Mouse (Mus musculus) T-cell, adult 2 months (primary cell): ENCODE measurements around the gene Scamp1.
"Not testable (repeated sequence)": the region's sequence is repeated elsewhere in the genome, so short reads cannot be mapped to it uniquely, and the experiment has no call there.

Experiments used
- DNase-seq: peaks from one replicate; pipeline ENCODE4 v3.0.0; 2022; ENCODE audit warnings: low spot score

The Scamp1 gene

DNA sequence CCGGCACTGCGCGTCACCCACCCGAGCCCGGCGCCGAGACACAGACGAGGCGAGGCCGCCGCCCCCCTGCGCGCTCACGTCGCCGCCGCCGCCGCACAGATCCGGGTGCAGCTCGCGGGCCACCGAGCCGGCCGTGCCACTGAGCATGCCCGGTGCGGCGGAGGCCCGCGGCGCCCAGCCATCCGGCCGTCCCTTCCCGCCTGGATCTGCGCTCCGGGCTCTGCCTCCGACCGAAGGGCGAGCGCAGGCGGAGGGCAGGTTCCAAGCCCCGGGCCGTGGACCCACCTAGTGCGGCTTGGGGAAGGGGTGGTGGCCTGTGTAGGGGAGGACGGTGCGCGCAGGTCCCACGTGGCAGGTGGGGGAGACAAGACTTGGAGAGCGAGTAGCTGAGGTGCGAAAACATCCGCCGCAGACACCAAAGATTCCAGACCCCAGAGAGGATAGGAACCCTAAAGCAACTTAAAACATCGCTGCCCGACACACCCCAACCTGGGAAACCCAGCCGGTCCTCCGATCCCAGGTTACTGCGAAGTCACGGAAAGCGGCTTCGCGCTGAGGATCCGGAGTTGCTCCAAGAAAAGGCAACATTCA, at the start of gene Scamp1:
TSS of gene Scamp1 (minus strand) at position 577 of the 591 bp plus-strand sequence.
- peak; percentile 71 for DNase-seq

DNA sequence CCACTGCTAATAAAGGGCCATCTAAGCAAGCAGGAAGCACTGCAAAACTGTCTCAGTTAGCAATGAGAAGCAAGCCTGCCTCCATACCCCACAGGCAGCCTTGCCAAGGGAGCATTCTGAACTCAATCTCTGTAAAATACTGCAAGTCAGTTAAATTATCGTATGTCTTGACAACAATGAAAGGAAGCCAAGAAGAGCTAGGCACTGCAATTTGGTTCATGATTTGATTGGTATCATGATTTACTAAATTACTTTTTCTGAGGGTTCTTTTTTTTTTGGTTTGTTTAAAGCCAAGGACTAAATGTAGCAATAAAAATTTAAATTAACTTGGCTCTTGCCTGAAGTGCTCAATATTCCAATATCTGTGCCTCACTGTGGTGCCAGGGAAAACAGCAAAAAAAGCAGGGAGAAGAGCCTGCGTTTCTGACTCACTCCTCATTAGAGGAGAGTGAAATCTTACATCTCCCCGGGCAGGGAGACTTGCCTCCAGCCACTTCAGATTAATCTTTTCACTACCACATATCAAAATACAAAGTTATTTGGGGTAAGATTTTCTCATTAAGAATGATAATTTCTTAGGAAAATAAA, 44.8 kb upstream of the Scamp1 start:
- DNase-seq = no peak

DNA sequence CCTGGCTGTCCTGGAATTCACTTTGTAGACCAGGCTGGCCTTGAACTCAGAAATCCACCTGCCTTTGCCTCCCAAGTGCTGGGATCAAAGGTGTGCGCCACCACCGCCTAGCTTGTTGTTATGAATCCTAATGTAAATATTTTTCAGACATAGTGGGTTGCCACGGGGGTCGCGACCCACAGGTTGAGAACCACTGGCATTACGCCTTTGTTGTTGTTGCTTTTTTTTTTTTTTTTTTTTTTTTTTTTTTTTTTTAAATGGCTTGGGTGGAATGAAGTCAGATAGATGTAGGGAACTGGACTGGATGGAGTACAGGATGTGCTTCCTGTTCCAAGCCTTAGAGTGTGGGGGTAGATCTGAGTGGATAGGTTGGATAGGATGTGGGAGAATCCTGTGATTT, 43.3 kb upstream of the Scamp1 start:
- DNase-seq = not testable (repeated sequence)

DNA sequence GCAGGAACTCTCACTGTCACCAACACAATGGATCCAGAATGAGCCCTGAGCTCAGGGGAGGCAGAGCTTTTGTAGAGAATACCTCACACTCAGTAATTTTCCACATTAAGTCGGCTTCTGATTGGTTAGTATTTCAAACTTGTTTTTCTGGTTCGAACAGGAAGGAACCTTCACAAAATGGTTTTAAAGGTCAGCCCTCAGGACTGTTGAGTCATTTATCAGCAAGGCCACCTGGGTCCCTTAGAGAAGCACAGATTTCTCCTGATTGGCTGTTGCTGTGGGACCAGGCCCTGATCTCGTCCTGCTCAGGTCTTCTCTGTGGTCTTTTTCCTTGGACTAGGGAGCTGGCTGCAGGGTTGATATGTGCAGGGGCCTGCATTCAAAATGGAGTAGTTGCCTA, 42.4 kb upstream of the Scamp1 start:
- no peak for DNase-seq

DNA sequence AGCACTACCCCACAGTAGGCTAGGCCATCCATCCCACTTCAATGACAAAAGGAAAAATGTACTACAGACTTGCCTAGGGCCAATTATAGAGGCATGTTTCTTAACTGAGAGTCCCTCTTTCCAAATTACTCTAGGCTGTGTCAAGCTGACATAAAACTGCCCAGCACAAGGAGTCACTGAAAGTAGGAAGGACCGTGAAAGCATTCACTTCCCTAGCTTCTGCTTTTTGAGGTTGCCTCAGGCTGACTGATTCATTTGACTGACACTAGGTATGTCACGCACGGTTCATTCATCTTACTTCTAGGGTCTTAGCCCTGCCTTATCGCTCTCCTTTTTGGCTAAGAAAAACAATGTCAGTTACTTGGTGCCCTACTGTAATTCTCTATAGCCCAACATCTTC, 36.8 kb upstream of the Scamp1 start:
- DNase-seq = no peak

DNA sequence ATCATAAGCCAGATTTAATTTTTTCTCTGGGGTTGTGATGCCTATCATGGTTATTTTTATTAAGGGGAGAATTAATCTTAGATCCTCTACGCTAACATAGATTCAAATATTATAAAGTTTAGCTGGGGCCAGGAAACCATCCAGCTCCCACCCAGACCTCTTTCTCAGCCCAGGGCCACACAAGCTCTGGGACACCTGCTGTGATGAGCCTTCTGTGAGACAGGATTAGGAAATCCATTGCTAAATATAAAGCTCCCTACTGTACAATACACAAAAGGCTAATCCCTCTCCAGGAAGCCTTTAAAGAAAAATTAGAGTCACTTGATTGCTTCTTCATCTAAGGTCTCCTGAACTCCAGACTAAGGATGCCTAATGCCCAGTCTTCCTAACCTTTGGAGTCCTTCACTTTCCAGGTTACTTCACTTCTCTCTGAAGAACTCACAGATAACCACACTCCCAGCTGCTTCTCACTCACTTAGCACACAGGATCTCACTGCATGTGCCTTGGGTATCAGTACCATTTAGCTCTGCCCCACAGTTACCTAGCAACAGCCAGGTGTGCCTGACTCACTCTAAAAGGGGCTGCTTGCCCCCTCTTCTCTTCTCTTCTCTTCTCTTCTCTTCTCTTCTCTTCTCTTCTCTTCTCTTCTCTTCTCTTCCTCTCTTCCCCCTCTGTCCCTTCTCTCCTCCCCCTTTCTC, 35.6 kb upstream of the Scamp1 start:
- DNase-seq = no peak

DNA sequence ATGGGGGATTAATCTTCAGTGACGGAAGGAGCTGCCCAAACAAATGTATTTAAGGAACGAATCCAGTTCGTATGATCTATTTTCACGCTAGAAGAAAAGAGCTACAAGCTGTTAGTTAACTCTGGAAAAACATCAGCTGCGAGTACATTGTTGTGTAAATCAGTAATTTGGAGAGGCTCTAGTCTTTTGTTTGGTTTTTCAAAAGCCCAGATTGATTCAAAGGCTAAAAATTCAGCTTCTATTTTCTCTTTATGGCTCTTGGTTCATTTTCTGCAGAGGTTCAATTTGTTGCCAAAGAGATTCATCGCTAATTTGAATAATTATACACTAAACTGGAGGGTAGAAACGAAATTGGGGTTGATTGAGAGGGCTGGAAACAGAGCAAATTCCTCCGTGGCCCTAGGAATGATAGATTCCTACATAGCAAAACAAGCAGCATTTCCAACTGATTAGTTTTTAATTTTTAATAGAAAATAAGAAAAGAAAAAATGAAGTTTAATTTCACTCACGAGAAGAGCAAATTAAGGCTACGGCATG, 31.4 kb upstream of the Scamp1 start:
- DNase-seq = no peak

DNA sequence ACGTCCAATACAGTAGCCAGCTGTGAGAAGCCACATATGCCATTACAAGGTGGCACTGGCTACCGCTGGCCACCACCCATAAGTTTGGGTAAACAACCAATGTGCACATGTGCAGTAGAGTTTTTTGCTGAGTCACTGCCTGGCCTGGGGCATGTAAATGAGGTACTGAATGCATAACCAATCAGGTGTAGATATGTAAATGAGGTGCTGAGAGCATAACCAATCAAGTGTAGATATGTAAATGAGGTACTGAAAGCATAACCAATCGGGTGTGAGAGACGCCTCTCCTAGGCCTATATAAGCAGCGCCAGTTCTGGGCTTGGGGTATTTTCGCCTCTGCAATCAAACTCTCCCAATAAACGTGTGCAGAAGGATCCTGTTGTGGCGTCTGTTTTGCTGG, 27.2 kb upstream of the Scamp1 start:
- not testable (repeated sequence) for DNase-seq

GRCm38 (mm10) chr13:94308279-94308678, 22.6 kb upstream of the Scamp1 start:
- no peak for DNase-seq

DNA sequence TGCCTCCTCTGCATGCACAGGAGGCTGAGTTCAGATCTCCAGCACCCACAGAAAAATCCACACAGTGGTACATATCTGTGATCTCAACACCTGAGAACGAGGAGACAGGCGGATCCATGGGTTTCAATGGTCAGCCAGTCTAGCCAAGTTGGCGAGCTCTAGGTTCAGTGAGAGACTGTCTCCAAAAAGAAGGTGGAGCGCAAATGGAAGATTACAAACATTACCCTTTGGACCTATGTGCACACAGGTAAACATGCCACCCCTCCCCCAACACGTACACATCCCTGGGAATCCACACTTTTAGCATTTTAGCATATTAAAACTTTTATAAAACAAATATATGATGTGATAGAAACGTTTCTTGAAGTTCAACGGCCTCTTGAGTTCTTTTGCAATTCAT, 21.9 kb upstream of the Scamp1 start:
- DNase-seq = no peak

DNA sequence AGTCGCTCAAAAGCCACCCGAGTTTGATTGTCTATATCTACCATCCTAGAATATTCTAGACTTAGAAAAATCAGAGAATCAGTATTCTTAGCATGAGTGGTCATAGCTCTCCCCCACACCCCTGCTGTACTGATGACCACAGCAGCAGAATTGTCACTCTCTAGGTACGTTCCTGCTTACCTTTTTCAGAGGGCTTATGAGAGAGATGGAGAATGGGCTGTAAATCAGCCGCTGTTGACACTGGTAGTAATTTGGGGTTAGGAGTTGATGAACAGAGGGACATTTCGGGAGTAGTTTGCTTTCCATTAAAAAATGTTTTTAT, 21.3 kb upstream of the Scamp1 start:
- no peak for DNase-seq

DNA sequence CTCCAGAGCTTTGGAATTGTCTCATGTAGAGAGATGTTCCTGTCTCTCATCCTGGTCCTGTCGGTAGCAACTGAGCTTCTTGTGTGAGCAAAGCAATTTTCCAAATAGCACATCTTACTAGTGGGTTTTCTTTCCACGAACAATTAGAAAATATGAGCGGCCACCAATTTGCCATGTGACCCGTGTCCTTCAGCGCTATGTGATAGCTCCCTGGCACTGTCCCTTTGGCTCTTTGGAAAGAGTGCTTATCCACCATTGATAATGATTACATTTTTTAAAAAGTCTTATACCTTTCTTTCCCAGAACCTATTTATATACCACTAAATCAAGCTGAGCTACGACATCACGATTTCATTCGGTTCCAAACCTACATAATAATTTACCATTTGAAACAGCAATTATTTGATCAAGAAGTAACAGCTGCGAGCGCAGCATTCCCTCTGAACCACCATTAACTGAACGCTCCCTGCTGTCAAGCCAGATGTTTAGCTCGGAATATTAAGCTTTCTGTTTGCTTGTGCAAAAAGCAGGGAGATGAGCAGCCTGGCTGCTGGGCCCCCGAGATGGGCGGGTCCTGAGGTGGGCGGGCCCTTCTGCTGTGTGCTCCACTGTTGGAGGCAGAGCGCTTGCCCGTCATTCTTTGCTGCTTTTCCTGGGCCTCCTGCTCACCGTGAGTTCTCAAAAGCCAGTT, 20.8 kb upstream of the Scamp1 start:
- no peak for DNase-seq

- DNase-seq = no peak
These were observed 15.4 kb upstream of the Scamp1 start for GRCm38 (mm10) chr13:94300946-94301538.

- DNase-seq = no peak
These were observed 14.6 kb upstream of the Scamp1 start for GRCm38 (mm10) chr13:94300232-94300631.

DNA sequence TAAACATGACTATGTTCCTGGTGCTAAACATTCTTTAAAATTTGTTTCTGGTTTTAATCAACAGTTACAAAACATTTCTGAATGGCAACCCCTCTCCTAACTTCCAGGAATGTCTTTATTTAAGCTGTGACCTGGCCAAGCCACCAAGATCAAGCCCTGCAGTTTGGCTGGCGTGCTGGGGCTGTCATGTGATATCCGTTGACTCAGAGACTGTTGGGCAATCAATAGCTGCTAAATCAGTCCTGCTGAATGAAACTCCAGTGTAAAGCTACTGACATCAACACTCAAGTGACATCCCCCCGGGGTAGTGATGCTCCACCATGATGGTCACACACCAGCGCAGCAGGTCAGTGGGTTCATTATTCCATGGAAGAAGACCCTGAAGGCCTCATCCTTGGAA, 12.7 kb upstream of the Scamp1 start:
- DNase-seq = no peak

GRCm38 (mm10) chr13:94296371-94296770, 10.7 kb upstream of the Scamp1 start:
- DNase-seq = no peak

GRCm38 (mm10) chr13:94295922-94296321, 10.3 kb upstream of the Scamp1 start:
- no peak for DNase-seq

DNA sequence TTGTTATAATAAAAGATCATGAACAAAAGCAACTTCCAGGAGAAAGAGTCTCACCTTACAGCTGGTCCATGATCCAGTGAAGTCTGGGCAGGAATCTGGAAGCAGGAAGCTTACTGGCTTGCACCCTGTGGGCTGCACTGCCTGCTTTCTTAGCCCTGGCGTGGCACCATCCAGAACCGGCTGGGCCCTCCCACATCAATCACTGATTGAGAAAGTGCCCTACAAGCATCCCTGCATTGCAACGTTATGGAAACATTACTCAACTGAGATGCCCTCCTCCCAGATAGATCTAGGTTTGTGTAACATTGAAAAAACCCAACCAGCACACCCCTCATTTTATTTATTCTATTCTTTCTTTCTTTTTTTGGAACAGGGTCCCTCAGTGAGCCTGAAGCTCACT, 9.2 kb upstream of the Scamp1 start:
- DNase-seq = no peak

GRCm38 (mm10) chr13:94293911-94294310, 8.3 kb upstream of the Scamp1 start:
- no peak for DNase-seq

- DNase-seq = no peak
These were observed 538 bp upstream of the Scamp1 start for GRCm38 (mm10) chr13:94286195-94286594.

- DNase-seq = no peak
These were observed 951 bp downstream of the Scamp1 start for GRCm38 (mm10) chr13:94284543-94285269.

GRCm38 (mm10) chr13:94279420-94279819, 6.2 kb downstream of the Scamp1 start:
- no peak for DNase-seq
